Mouse (Mus musculus): ENCODE measurements around the gene Prss22. TPM values are rescaled to one million over a fixed set of nuclear protein-coding genes. Genes with fewer than 3 reads are reported as not detected.

Prss22 gene
- polyA plus RNA-seq, 1 experiment from 2014 or later, result 0.50 TPM

- Histone ChIP-seq H3K27me3 (replicated peaks; ENCODE audit: control insufficient read depth, insufficient read depth, low read length) (no peaks in the 10 kb centered on the region), H3K4me1 (ENCODE audit: control insufficient read depth, insufficient read depth, low read length) (no peaks in the 10 kb centered on the region), H3K4me3 (ENCODE audit: low read depth, low read length) (no peak overlapping the region), H3K36me3 (ENCODE audit: control insufficient read depth, insufficient read depth, low read length) (no peaks in the 10 kb centered on the region), H3K27ac (replicated peaks; ENCODE audit: low read depth, low read length) (no peak overlapping the region), H3K9me3 (ENCODE audit: control insufficient read depth, low read length) (no peaks in the 10 kb centered on the region), H3K4me2 (ENCODE audit: low read depth, low read length) (no peak overlapping the region), H3K9ac (ENCODE audit: low read depth, low read length) (no peak overlapping the region)
- ATAC-seq (ENCODE audit: low read depth) (no peak), DNase-seq (ENCODE audit: low spot score) (no peak)
- WGBS, result 58% methylated on average over 7 of the region's 7 CpGs
These were observed 31.6 kb upstream of the Prss22 start for GRCm38 (mm10) chr17:24029477-24029876.

GRCm38 (mm10) chr17:24021375-24022199 is 23.7 kb upstream of the Prss22 start:
- ATAC-seq (ENCODE audit: low read depth) (no peak), DNase-seq (ENCODE audit: low spot score) (no peak)
- Histone ChIP-seq H3K4me1 (ENCODE audit: control insufficient read depth, insufficient read depth, low read length) (peaks cover 8% of the 10 kb centered on the region; the same call in 1 of the 2 replicates), H3K4me3 (ENCODE audit: low read depth, low read length) (no peak overlapping the region), H3K27me3 (replicated peaks; ENCODE audit: control insufficient read depth, insufficient read depth, low read length) (no peaks in the 10 kb centered on the region), H3K4me2 (ENCODE audit: low read depth, low read length) (no peak overlapping the region), H3K9me3 (ENCODE audit: control insufficient read depth, low read length) (no peaks in the 10 kb centered on the region), H3K36me3 (ENCODE audit: control insufficient read depth, insufficient read depth, low read length) (no peaks in the 10 kb centered on the region), H3K9ac (ENCODE audit: low read depth, low read length) (no peak overlapping the region), H3K27ac (replicated peaks; ENCODE audit: low read depth, low read length) (peak overlapping the region; percentile 46; the same call in 1 of the 2 replicates)
- 68% methylated on average over 5 of the region's 5 CpGs for WGBS

GRCm38 (mm10) chr17:24020696-24021095 is 22.8 kb upstream of the Prss22 start:
- no peaks in the 10 kb centered on the region for H3K9me3 ChIP-seq (ENCODE audit: control insufficient read depth, low read length)
- 37% methylated on average over 6 of the region's 6 CpGs for WGBS
- ATAC-seq (ENCODE audit: low read depth) (peak; percentile 70; the same call in 1 of the 2 replicates), DNase-seq (ENCODE audit: low spot score) (peak; percentile 79)
- H3K9ac ChIP-seq (ENCODE audit: low read depth, low read length), result no peak overlapping the region
- H3K4me3 ChIP-seq (ENCODE audit: low read depth, low read length), result no peak overlapping the region
- H3K4me1 ChIP-seq (ENCODE audit: control insufficient read depth, insufficient read depth, low read length), result peaks cover 8% of the 10 kb centered on the region; the same call in 1 of the 2 replicates
- H3K27ac ChIP-seq (replicated peaks; ENCODE audit: low read depth, low read length), result peak overlapping the region; percentile 61
- H3K27me3 ChIP-seq (replicated peaks; ENCODE audit: control insufficient read depth, insufficient read depth, low read length), result no peaks in the 10 kb centered on the region
- H3K36me3 ChIP-seq (ENCODE audit: control insufficient read depth, insufficient read depth, low read length), result no peaks in the 10 kb centered on the region
- H3K4me2 ChIP-seq (ENCODE audit: low read depth, low read length), result no peak overlapping the region

GRCm38 (mm10) chr17:24015727-24016126 is 17.8 kb upstream of the Prss22 start:
- Histone ChIP-seq H3K9ac (ENCODE audit: low read depth, low read length) (no peak overlapping the region), H3K36me3 (ENCODE audit: control insufficient read depth, insufficient read depth, low read length) (no peaks in the 10 kb centered on the region), H3K4me1 (ENCODE audit: control insufficient read depth, insufficient read depth, low read length) (peaks cover 3% of the 10 kb centered on the region; the same call in 1 of the 2 replicates), H3K4me2 (ENCODE audit: low read depth, low read length) (no peak overlapping the region), H3K9me3 (ENCODE audit: control insufficient read depth, low read length) (no peaks in the 10 kb centered on the region), H3K4me3 (ENCODE audit: low read depth, low read length) (no peak overlapping the region), H3K27ac (replicated peaks; ENCODE audit: low read depth, low read length) (no peak overlapping the region), H3K27me3 (replicated peaks; ENCODE audit: control insufficient read depth, insufficient read depth, low read length) (no peaks in the 10 kb centered on the region)
- no peak for ATAC-seq (ENCODE audit: low read depth)
- no peak for DNase-seq (ENCODE audit: low spot score)
- 30% methylated on average over 14 of the region's 14 CpGs for WGBS

GRCm38 (mm10) chr17:24014433-24014965 is 16.6 kb upstream of the Prss22 start:
- H3K36me3 ChIP-seq (ENCODE audit: control insufficient read depth, insufficient read depth, low read length), result no peaks in the 10 kb centered on the region
- 83% methylated on average over 5 of the region's 5 CpGs for WGBS
- ATAC-seq (ENCODE audit: low read depth) (no peak), DNase-seq (ENCODE audit: low spot score) (no peak)
- no peaks in the 10 kb centered on the region for H3K27me3 ChIP-seq (replicated peaks; ENCODE audit: control insufficient read depth, insufficient read depth, low read length)
- no peaks in the 10 kb centered on the region for H3K9me3 ChIP-seq (ENCODE audit: control insufficient read depth, low read length)
- no peak overlapping the region for H3K4me2 ChIP-seq (ENCODE audit: low read depth, low read length)
- H3K27ac ChIP-seq (replicated peaks; ENCODE audit: low read depth, low read length), result no peak overlapping the region
- no peak overlapping the region for H3K4me3 ChIP-seq (ENCODE audit: low read depth, low read length)
- no peak overlapping the region for H3K9ac ChIP-seq (ENCODE audit: low read depth, low read length)
- no peaks in the 10 kb centered on the region for H3K4me1 ChIP-seq (ENCODE audit: control insufficient read depth, insufficient read depth, low read length)

GRCm38 (mm10) chr17:24012921-24013320 is 15.0 kb upstream of the Prss22 start:
- Histone ChIP-seq H3K27ac (replicated peaks; ENCODE audit: low read depth, low read length) (no peak overlapping the region), H3K4me3 (ENCODE audit: low read depth, low read length) (no peak overlapping the region), H3K4me1 (ENCODE audit: control insufficient read depth, insufficient read depth, low read length) (no peaks in the 10 kb centered on the region), H3K9ac (ENCODE audit: low read depth, low read length) (no peak overlapping the region), H3K27me3 (replicated peaks; ENCODE audit: control insufficient read depth, insufficient read depth, low read length) (no peaks in the 10 kb centered on the region), H3K36me3 (ENCODE audit: control insufficient read depth, insufficient read depth, low read length) (no peaks in the 10 kb centered on the region), H3K4me2 (ENCODE audit: low read depth, low read length) (no peak overlapping the region), H3K9me3 (ENCODE audit: control insufficient read depth, low read length) (no peaks in the 10 kb centered on the region)
- ATAC-seq (ENCODE audit: low read depth), result no peak
- peak; percentile 31 for DNase-seq (ENCODE audit: low spot score)
- 81% methylated on average over 2 of the region's 2 CpGs for WGBS

GRCm38 (mm10) chr17:24009617-24010016 is 11.7 kb upstream of the Prss22 start:
- WGBS, result 62% methylated on average over 5 of the region's 5 CpGs
- Histone ChIP-seq H3K9ac (ENCODE audit: low read depth, low read length) (no peak overlapping the region), H3K9me3 (ENCODE audit: control insufficient read depth, low read length) (no peaks in the 10 kb centered on the region), H3K4me2 (ENCODE audit: low read depth, low read length) (no peak overlapping the region), H3K27ac (replicated peaks; ENCODE audit: low read depth, low read length) (no peak overlapping the region), H3K4me1 (ENCODE audit: control insufficient read depth, insufficient read depth, low read length) (no peaks in the 10 kb centered on the region), H3K27me3 (replicated peaks; ENCODE audit: control insufficient read depth, insufficient read depth, low read length) (no peaks in the 10 kb centered on the region), H3K36me3 (ENCODE audit: control insufficient read depth, insufficient read depth, low read length) (no peaks in the 10 kb centered on the region), H3K4me3 (ENCODE audit: low read depth, low read length) (no peak overlapping the region)
- ATAC-seq (ENCODE audit: low read depth) (no peak), DNase-seq (ENCODE audit: low spot score) (no peak)

- Histone ChIP-seq H3K4me3 (ENCODE audit: low read depth, low read length) (no peak overlapping the region), H3K9me3 (ENCODE audit: control insufficient read depth, low read length) (no peaks in the 10 kb centered on the region), H3K27me3 (replicated peaks; ENCODE audit: control insufficient read depth, insufficient read depth, low read length) (no peaks in the 10 kb centered on the region), H3K4me1 (ENCODE audit: control insufficient read depth, insufficient read depth, low read length) (no peaks in the 10 kb centered on the region), H3K4me2 (ENCODE audit: low read depth, low read length) (no peak overlapping the region), H3K27ac (replicated peaks; ENCODE audit: low read depth, low read length) (no peak overlapping the region), H3K36me3 (ENCODE audit: control insufficient read depth, insufficient read depth, low read length) (no peaks in the 10 kb centered on the region), H3K9ac (ENCODE audit: low read depth, low read length) (no peak overlapping the region)
- WGBS, result 78% methylated on average over 4 of the region's 4 CpGs
- ATAC-seq (ENCODE audit: low read depth) (no peak), DNase-seq (ENCODE audit: low spot score) (no peak)
These were observed 10.2 kb upstream of the Prss22 start for GRCm38 (mm10) chr17:24008105-24008504.

GRCm38 (mm10) chr17:24007391-24007790 is 9.5 kb upstream of the Prss22 start:
- Histone ChIP-seq H3K27ac (replicated peaks; ENCODE audit: low read depth, low read length) (no peak overlapping the region), H3K27me3 (replicated peaks; ENCODE audit: control insufficient read depth, insufficient read depth, low read length) (no peaks in the 10 kb centered on the region), H3K9me3 (ENCODE audit: control insufficient read depth, low read length) (no peaks in the 10 kb centered on the region), H3K4me1 (ENCODE audit: control insufficient read depth, insufficient read depth, low read length) (no peaks in the 10 kb centered on the region), H3K4me2 (ENCODE audit: low read depth, low read length) (no peak overlapping the region), H3K9ac (ENCODE audit: low read depth, low read length) (no peak overlapping the region), H3K36me3 (ENCODE audit: control insufficient read depth, insufficient read depth, low read length) (no peaks in the 10 kb centered on the region), H3K4me3 (ENCODE audit: low read depth, low read length) (no peak overlapping the region)
- WGBS, result 72% methylated on average over 1 of the region's 1 CpGs
- ATAC-seq (ENCODE audit: low read depth), result no peak
- no peak for DNase-seq (ENCODE audit: low spot score)
